Mouse (Mus musculus) colon, adult 2 months (tissue): ENCODE measurements around the gene Enpp5. TPM values are rescaled to one million over a fixed set of nuclear protein-coding genes. Genes with fewer than 3 reads are reported as not detected.

ENCODE experiments used
- polyA plus RNA-seq: library from polyadenylated mRNA; depleted of rRNA; stranded (reverse); fragments of >200 nt; gene quantifications from 2 replicates; pipeline ENCODE4 v1.2.3, GENCODE M21; 2012; rRNA removed

Gene Enpp5
- polyA plus RNA-seq = 14.2 and 14.6 TPM in 2 replicates

DNA sequence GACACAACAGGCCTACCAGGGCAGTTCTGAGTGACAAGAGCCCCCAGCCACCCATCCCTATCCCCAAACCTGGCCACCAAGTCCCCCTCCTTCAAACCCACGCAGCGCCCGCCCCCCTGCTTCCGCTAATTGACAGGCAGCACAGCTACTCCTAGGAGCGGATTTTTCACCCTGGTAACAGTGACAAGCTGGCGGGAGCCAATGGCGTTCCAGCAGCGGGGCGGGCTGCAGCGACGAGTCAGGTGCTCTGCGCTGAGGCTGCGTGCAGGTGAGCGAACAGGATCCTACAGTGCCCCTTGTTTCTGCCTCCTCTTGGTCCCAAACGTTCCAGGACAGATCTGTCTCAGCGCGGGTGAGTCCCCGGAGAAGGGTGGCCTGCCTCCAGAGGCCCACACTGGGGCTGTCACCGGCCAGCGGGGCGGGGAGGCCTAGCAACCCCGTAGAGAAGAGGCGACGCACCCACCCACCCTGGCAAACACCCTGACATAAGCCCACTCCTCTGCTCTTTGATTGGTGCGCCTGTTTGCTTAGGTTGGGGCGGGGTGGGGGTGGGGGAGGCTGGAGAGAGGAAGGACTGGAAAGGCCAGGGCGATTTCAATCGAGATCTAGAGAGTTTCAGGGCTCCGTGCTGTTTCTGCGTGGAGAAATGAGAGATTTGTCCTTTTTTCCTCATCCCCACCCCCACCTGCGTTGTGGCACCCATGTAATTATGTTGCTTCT, at the start of gene Enpp5:
Gene Enpp5 (plus strand): TSS at position 183 of the 720 bp plus-strand sequence.

DNA sequence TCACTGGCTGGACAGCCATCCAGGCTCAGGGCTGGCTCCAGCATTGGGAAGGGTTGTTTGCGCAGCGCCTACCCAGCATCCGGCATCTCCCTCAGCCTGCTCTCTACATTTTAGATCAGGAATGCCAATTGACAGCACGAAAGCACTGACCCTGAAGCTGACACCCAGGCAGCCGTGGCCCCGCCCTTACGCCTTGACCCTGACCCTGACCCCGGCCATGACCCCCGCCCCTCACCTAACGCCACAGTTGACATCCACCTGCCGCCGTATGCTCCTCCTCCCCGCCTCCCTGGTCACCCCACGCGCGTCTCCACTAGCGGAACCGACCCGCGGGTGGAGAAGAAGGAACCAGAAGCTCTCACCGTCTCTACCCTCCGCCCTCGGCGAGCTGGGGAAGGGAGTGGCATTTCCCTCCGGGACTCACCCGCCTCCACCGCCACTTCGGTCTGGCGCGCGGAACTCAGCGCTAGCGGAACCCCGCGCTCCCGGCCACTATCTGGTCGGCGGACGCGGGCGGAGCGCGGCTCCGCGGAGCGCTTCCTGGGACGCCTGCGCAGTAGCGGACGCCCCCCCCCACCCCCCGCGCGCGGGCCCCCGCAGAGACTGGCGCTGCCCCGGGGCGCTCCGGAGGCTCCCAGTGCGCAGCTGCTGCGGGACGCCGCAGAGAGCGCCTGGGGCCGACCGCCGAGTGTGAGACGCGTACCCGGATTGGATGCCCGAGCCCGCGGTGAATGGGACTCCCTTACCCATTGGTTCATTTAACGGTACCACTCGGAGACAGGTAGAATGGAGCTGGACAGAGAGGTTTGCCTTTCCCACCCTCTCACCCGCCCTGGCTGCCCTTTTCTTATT, 26.9 kb downstream of the Enpp5 start, which contains the start of gene Enpp4:
Gene Enpp4 (minus strand): TSS at position 523 of the 852 bp plus-strand sequence.

Other genes starting within 250 kb of the Enpp5 start
- gene Enpp4, start 27.0 kb downstream of the Enpp5 start, polyA plus RNA-seq = 2.6 and 2.9 TPM in 2 replicates
- 13.2 and 14.1 TPM in 2 replicates for gene Clic5, start 109.8 kb downstream of the Enpp5 start, polyA plus RNA-seq